Mouse (Mus musculus): ENCODE measurements around the gene Ralgds. TPM values are rescaled to one million over a fixed set of nuclear protein-coding genes. Genes with fewer than 3 reads are reported as not detected.
"Not testable (repeated sequence)": the region's sequence is repeated elsewhere in the genome, so short reads cannot be mapped to it uniquely, and the experiment has no call there.

Ralgds gene
- polyA plus RNA-seq, 1 experiment from 2014 or later: 24.4 TPM

DNA sequence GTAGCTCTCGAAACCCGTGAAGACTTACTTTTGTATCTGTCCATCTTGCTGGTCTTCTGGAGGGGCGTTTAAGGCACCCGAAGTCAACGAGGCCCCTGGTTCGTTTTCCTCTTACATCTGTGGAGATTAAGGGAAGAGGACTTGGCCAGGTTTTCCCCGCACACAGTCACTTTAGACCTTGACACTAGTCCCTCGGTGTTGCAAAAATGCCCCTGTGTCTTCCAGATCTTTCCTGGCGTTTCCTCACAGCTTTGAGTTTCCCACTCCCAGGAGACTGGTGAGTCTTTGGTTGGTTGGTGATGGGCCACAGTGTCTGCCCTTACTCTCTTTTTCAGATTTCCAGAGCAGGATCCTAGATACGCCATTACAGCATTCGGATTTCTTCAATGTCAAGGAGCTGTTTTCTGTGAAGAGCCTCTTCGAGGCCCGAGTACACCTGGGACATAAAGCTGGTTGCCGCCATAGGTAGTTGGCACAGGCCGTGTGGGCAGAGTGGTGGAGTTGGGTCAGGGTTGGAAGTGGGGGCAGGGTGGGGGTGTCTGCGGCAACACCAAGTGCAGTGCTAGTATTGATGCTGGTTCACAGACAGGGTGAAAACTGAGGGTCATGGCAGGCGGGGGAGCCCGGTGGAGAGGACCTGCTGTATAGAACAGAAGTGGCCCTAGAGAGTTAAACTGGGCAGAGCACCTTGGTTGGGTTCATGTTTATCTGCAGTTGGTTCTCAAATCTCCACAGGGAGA is 44.3 kb upstream of the Ralgds start:
- H3K4me1 ChIP-seq (ENCODE audit: insufficient read depth, low read depth, low read length): peaks cover 5% of the 10 kb centered on the region
- WGBS: 53% methylated on average over 18 of the region's 18 CpGs
- no peak for TF ChIP-seq CTCF (IDR thresholded peaks at IDR 0.05)
- no peak for TF ChIP-seq EP300 (IDR thresholded peaks at IDR 0.05)
- no peak for ATAC-seq
- peaks cover 12% of the 10 kb centered on the region; the same call in 1 of the 2 replicates for H3K36me3 ChIP-seq (ENCODE audit: insufficient read depth, low read length)
- H3K9ac ChIP-seq (replicated peaks; ENCODE audit: low read depth): peak overlapping the region; percentile 94
- no peak for DNase-seq (ENCODE audit: low spot score)
- peak overlapping the region; percentile 78 for H3K4me2 ChIP-seq (replicated peaks; ENCODE audit: low read depth, low read length)
- no peaks in the 10 kb centered on the region for H3K27me3 ChIP-seq (replicated peaks; ENCODE audit: insufficient read depth, low read length)
- no peak overlapping the region for H3K27ac ChIP-seq (ENCODE audit: low read length)
- peak overlapping the region; percentile 83 for H3K4me3 ChIP-seq (ENCODE audit: low read depth, low read length)
- 0 out of 2 replicates have a peak, but pooled peaks cover 3% of the 10 kb centered on the region for H3K9me3 ChIP-seq (ENCODE audit: low read length)

DNA sequence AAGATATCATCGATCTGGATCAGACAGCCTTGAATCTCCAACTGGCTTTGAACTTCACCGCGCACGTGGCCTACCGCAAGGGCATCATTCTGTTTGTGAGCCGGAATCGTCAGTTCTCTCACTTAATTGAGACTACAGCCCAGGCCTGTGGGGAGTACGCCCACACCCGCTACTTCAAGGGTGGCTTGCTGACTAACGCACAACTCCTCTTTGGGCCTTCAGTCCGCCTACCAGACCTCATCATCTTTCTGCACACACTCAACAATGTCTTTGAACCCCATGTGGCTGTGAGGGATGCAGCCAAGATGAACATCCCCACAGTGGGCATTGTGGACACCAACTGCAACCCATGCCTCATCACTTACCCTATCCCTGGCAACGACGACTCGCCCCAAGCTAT is 43.5 kb upstream of the Ralgds start:
- H3K27me3 ChIP-seq (replicated peaks; ENCODE audit: insufficient read depth, low read length): no peaks in the 10 kb centered on the region
- H3K4me3 ChIP-seq (ENCODE audit: low read depth, low read length): no peak overlapping the region
- 0 out of 2 replicates have a peak, but pooled peaks cover 3% of the 10 kb centered on the region for H3K9me3 ChIP-seq (ENCODE audit: low read length)
- ATAC-seq (no peak), DNase-seq (ENCODE audit: low spot score) (no peak)
- TF ChIP-seq CTCF (IDR thresholded peaks at IDR 0.05) (no peak), EP300 (IDR thresholded peaks at IDR 0.05) (no peak)
- no peak overlapping the region for H3K9ac ChIP-seq (replicated peaks; ENCODE audit: low read depth)
- H3K4me2 ChIP-seq (replicated peaks; ENCODE audit: low read depth, low read length): no peak overlapping the region
- no peak overlapping the region for H3K27ac ChIP-seq (ENCODE audit: low read length)
- peaks cover 12% of the 10 kb centered on the region; the same call in 1 of the 2 replicates for H3K36me3 ChIP-seq (ENCODE audit: insufficient read depth, low read length)
- H3K4me1 ChIP-seq (ENCODE audit: insufficient read depth, low read depth, low read length): peaks cover 5% of the 10 kb centered on the region
- WGBS: 95% methylated on average over 14 of the region's 14 CpGs

DNA sequence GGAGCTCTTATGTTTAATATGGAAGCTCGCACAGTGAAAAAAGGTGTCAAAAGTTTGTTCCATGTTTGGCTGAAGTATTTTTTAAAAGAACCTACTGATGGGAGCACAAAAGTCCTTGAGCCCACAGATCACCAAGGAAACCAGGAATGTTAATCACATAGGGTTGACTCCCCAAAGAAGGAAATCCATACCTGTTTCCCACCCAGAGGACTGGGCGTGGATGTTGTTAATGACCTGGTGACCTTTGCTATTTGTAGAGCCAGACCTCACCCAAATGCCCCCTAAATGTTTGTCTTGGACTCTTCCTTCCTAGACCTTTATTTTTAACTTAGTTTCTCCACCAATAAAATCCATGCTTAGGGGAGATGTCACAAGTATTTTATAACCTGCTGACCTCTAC is 42.3 kb upstream of the Ralgds start:
- H3K27me3 ChIP-seq (replicated peaks; ENCODE audit: insufficient read depth, low read length): no peaks in the 10 kb centered on the region
- ATAC-seq: no peak
- peaks cover 12% of the 10 kb centered on the region; the same call in 1 of the 2 replicates for H3K36me3 ChIP-seq (ENCODE audit: insufficient read depth, low read length)
- no peak overlapping the region for H3K27ac ChIP-seq (ENCODE audit: low read length)
- no peak overlapping the region for H3K9ac ChIP-seq (replicated peaks; ENCODE audit: low read depth)
- peaks cover 5% of the 10 kb centered on the region for H3K4me1 ChIP-seq (ENCODE audit: insufficient read depth, low read depth, low read length)
- 0 out of 2 replicates have a peak, but pooled peaks cover 3% of the 10 kb centered on the region for H3K9me3 ChIP-seq (ENCODE audit: low read length)
- H3K4me2 ChIP-seq (replicated peaks; ENCODE audit: low read depth, low read length): no peak overlapping the region
- 86% methylated on average over 2 of the region's 2 CpGs for WGBS
- no peak overlapping the region for H3K4me3 ChIP-seq (ENCODE audit: low read depth, low read length)
- no peak for DNase-seq (ENCODE audit: low spot score)
- no peak for TF ChIP-seq EP300 (IDR thresholded peaks at IDR 0.05)
- TF ChIP-seq CTCF (IDR thresholded peaks at IDR 0.05): no peak

DNA sequence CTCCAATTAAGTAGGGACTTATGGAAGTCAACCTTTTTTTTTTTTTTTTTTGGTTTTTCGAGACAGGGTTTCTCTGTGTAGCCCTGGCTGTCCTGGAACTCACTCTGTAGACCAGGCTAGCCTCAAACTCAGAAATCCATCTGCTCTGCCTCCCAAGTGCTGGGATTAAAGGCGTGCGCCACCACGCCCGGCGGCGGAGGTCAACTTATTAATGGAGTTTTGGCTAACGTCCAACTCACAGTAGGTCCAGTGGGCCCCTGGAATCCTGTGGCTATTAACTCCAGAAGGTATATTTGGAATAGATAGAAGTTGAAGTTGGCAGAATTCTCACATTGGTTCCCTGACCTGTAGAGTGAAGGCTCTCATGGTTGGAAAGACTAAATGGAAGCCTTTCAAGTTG is 40.9 kb upstream of the Ralgds start:
- not testable (repeated sequence) for DNase-seq (ENCODE audit: low spot score); H3K4me1 ChIP-seq (ENCODE audit: insufficient read depth, low read depth, low read length); H3K4me2 ChIP-seq (replicated peaks; ENCODE audit: low read depth, low read length); H3K9ac ChIP-seq (replicated peaks; ENCODE audit: low read depth); H3K27me3 ChIP-seq (replicated peaks; ENCODE audit: insufficient read depth, low read length); H3K9me3 ChIP-seq (ENCODE audit: low read length); H3K4me3 ChIP-seq (ENCODE audit: low read depth, low read length); ATAC-seq; H3K27ac ChIP-seq (ENCODE audit: low read length)
- 95% methylated on average over 7 of the region's 8 CpGs for WGBS
- H3K36me3 ChIP-seq (ENCODE audit: insufficient read depth, low read length): peaks cover 12% of the 10 kb centered on the region; the same call in 1 of the 2 replicates

DNA sequence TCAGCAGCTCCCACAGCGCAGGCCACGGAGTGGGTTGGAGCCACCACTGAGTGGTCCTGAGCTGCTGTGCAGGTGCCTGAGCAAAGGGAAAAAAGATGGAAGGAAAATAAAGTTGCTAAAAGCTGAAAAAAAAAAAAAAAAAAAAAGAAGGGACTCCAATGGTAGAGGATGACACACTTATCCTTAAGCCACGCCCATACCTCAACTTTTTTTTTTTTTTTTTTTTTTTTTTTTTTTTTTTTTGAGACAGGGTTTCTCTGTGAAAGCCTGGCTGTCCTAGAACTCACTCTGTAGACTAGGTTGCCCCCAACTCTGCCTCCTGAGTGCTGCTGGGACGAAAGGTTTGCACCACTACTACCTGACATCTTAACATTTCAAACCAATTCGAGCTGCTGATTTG is 34.9 kb upstream of the Ralgds start:
- H3K9ac ChIP-seq (replicated peaks; ENCODE audit: low read depth); H3K36me3 ChIP-seq (ENCODE audit: insufficient read depth, low read length); H3K27ac ChIP-seq (ENCODE audit: low read length); ATAC-seq; H3K9me3 ChIP-seq (ENCODE audit: low read length); H3K27me3 ChIP-seq (replicated peaks; ENCODE audit: insufficient read depth, low read length); DNase-seq (ENCODE audit: low spot score); H3K4me3 ChIP-seq (ENCODE audit: low read depth, low read length); H3K4me1 ChIP-seq (ENCODE audit: insufficient read depth, low read depth, low read length); H3K4me2 ChIP-seq (replicated peaks; ENCODE audit: low read depth, low read length): not testable (repeated sequence)
- 87% methylated on average over 5 of the region's 5 CpGs for WGBS

DNA sequence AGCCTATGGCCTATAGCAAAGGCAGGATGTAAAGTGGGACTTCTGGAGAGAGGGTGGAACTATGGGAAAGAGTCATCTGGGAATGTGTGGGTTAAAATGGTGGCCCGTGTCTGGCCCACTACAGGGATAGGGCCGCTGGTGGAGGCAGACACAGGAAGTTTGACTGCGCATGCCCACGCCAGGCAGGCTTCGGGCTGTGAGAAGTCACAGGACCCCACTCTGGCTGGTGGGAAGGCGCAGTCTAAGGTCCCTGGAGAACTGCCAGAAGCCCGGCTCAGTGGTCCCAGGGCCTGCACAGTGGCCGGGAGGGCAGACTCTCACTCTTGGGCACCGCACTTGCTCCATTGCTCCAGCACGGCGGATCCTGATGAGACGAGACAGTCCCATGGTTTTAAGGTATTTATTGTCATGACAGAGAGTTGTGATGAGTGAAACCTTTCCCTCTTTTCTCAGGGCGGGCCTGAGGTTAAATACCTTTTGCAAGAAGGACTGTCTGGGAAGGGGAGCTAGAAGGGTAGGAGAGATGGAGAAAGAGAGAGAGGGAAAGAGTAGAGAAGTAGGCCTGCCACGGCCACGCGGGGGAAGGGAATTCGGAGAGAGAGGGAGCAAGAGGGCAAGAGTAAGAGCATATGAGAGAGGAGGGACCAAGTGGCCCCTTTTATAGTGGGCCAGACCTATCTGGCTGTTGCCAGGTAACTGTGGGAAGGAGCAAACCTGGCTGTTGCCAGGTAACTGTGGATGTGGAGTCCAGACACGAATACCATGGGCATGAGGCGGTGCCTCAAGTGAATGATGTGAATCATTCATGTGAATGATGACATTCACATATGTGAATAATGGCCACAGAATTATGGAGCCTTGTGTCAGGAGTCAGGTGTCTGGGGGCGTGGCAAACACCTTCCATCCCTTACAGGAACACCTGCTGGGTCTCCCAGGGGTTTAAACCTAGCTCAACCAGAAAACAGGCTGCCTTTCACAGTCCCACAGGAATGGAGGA is 33.4 kb upstream of the Ralgds start:
- DNase-seq (ENCODE audit: low spot score): no peak
- 60% methylated on average over 20 of the region's 20 CpGs for WGBS

More for the DNA sequence above, 33.4 kb upstream of the Ralgds start:
- no peak overlapping the region for H3K9ac ChIP-seq (replicated peaks; ENCODE audit: low read depth)
- no peak overlapping the region for H3K27ac ChIP-seq (ENCODE audit: low read length)
- no peak overlapping the region for H3K4me3 ChIP-seq (ENCODE audit: low read depth, low read length)
- H3K36me3 ChIP-seq (ENCODE audit: insufficient read depth, low read length): no peaks in the 10 kb centered on the region
- TF ChIP-seq EP300 (IDR thresholded peaks at IDR 0.05) (no peak), CTCF (IDR thresholded peaks at IDR 0.05) (no peak)
- ATAC-seq: no peak
- no peaks in the 10 kb centered on the region for H3K27me3 ChIP-seq (replicated peaks; ENCODE audit: insufficient read depth, low read length)
- no peak overlapping the region for H3K4me2 ChIP-seq (replicated peaks; ENCODE audit: low read depth, low read length)
- H3K4me1 ChIP-seq (ENCODE audit: insufficient read depth, low read depth, low read length): no peaks in the 10 kb centered on the region
- no peaks in the 10 kb centered on the region for H3K9me3 ChIP-seq (ENCODE audit: low read length)
